In the genomic region with DNA sequence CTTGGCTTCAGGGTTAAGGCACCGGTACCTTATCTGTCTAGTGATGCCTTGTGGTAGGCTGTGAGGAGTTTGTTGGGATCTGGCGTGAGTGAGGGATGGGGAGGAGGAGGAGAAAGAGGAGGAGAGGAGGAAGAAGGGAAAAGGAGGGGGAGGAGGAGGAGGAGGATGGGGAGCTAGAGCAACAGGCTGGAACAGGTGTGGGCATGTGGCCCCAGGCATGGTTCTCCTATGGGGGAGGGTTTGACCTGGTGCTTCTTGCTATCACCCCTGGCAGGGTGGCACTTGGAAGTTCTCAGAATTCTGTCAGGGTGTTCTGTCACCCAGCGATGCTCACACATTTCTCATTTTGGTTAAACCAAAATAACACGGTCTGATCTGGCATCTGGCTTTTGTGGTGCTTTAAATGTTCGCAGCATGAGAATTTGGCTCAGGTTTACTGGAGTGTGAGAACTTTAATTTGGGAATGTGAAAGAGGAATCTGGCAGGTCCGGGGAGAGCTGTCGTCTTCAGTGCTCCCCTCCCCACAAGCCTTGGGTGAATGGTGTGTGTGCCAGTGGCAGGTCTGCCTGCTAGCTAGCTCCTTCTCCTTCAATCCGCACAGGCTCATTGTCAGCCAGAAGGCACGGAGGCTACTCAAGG, we compare ENCODE assay signal across 17 mouse cellular contexts. TPM values are rescaled to one million over a fixed set of nuclear protein-coding genes. Genes with fewer than 3 reads are reported as not detected.
DNase-seq lines count a peak whose midpoint lies in the region; TF ChIP-seq lines count a peak whose summit lies in the region.
"Had no signal": no experiment of that assay in that cellular context is flagged by ENCODE, and none has a peak within 500 bp of the region (broad histone marks: within the 10 kb centered on the region; RNA-seq: fewer than 3 reads in every experiment).

No protein-coding gene starts in this region.

- in situ Hi-C loops in ES-E14 (cut with MboI; ENCODE audit: low sequenced_read_pairs in 2 of 2, unreplicated experiment in 2 of 2) = no loop called here

- no peaks in the 10 kb centered on the region for H3K27me3 ChIP-seq in heart, adult 2 months (ENCODE audit: control insufficient read depth, insufficient read depth, low read length)
- H3K27me3 ChIP-seq in myocyte (ENCODE audit: control insufficient read depth, insufficient read depth, insufficient read length) = no peaks in the 10 kb centered on the region
- H3K27me3 ChIP-seq: midbrain, embryonic 15.5 days had no signal

- intact Hi-C loops in heart, adult 2 months (cut with DNase I) = loop anchor here (5.0 kb wide), 1 partner anchor 79 kb away; a partner anchor contains a TSS
- intact Hi-C loops in left cerebral cortex, postnatal 4 days (cut with DNase I) = loop anchor here (10.0 kb wide), 1 partner anchor 51 kb away; a partner anchor contains a TSS

- peak overlapping the region; percentile 22; the same call in 1 of the 2 replicates for H3K9ac ChIP-seq in heart, adult 2 months (ENCODE audit: low read depth, low read length)
- H3K9ac ChIP-seq in ES-E14 (ENCODE audit: insufficient read depth, low read depth, low read length, poor library complexity, severe bottlenecking) = peak overlapping the region; percentile 1; the same call in 1 of the 2 replicates
- H3K9ac ChIP-seq: liver, embryonic 14.5 days; lung, embryonic 14.5 days; midbrain, embryonic 15.5 days had no signal

- H3K9me3 ChIP-seq in ES-E14 (ENCODE audit: control insufficient read depth, insufficient read depth, low read depth, low read length) = no peaks in the 10 kb centered on the region
- H3K9me3 ChIP-seq: midbrain, embryonic 15.5 days had no signal

- no peak overlapping the region for H3K4me3 ChIP-seq in heart, adult 2 months
- H3K4me3 ChIP-seq in ES-E14 (ENCODE audit: insufficient read depth in 1 of 2, low read depth in 1 of 2, low read length in 2 of 2, poor library complexity in 1 of 2, severe bottlenecking in 1 of 2) (peak overlapping the region; percentile 18 to 33; a peak in 2 of 4 replicates), myocyte (no peak overlapping the region)
- H3K4me3 ChIP-seq: midbrain, embryonic 15.5 days had no signal

- H3K27ac ChIP-seq in heart, adult 2 months = peak overlapping the region; percentile 33
- no peak overlapping the region for H3K27ac ChIP-seq in ES-E14 (ENCODE audit: insufficient read depth, low read depth, low read length, poor library complexity, severe bottlenecking)
- H3K27ac ChIP-seq: hindbrain, postnatal 0 days; liver, embryonic 14.5 days; midbrain, embryonic 15.5 days had no signal

- no peaks in the 10 kb centered on the region for H3K36me3 ChIP-seq in heart, adult 2 months (ENCODE audit: control insufficient read depth, insufficient read depth, low read length)
- H3K36me3 ChIP-seq in ES-E14 (ENCODE audit: control insufficient read depth, insufficient read depth, low read length, poor library complexity, severe bottlenecking) (no peaks in the 10 kb centered on the region), myocyte (ENCODE audit: control insufficient read depth, insufficient read depth) (no peaks in the 10 kb centered on the region)

- H3K79me2 ChIP-seq in heart, adult 2 months (replicated peaks; ENCODE audit: control insufficient read depth, insufficient read depth, low read length) = no peaks in the 10 kb centered on the region
- no peaks in the 10 kb centered on the region for H3K79me2 ChIP-seq in myocyte (ENCODE audit: control insufficient read depth, insufficient read depth)

- no peak for DNase-seq in heart, adult 2 months
- no peak for DNase-seq in heart, adult 9 months (ENCODE audit: low spot score in 2 of 2)
- DNase-seq in left cerebral cortex, adult 9 months (ENCODE audit: low spot score in 2 of 2) = peak; percentile 59 to 66
- no peak for DNase-seq in left cerebral cortex, postnatal 4 days
- no peak for DNase-seq in ES-E14 (ENCODE audit: low read depth, low spot score)
- no peak for DNase-seq in thymus, adult 18-20 months
- DNase-seq: adrenal gland, postnatal 10 days; cerebellum, adult 8-10 months; gastrocnemius, postnatal 36 days; heart, postnatal 10 days; lung, embryonic 14.5 days; thymus, postnatal 25 days had no signal

- TF ChIP-seq POLR2A in heart, adult 2 months (IDR thresholded peaks at IDR 0.05; ENCODE audit: insufficient read depth, low read depth, low read length) = no peak
- no peak for TF ChIP-seq POLR2A in myocyte (IDR thresholded peaks at IDR 0.05; ENCODE audit: insufficient read length, low read depth)

- H3ac ChIP-seq in myocyte (ENCODE audit: control insufficient read depth, insufficient read length) = no peak overlapping the region

- WGBS in heart, adult 2 months = 60% methylated on average over 9 of the region's 9 CpGs

- no peak for TF ChIP-seq CTCF in heart, adult 2 months (IDR thresholded peaks at IDR 0.05)

- TF ChIP-seq EP300 in heart, adult 2 months (IDR thresholded peaks at IDR 0.05; ENCODE audit: insufficient read depth, low read depth, low read length) = no peak

- peaks cover 3% of the 10 kb centered on the region; the same call in 1 of the 2 replicates for H3K4me1 ChIP-seq in heart, adult 2 months (ENCODE audit: control insufficient read depth, insufficient read depth, low read length)
- H3K4me1 ChIP-seq in ES-E14 (ENCODE audit: control insufficient read depth in 2 of 2, insufficient read depth in 2 of 2, low read length in 2 of 2, poor library complexity in 1 of 2) = peaks cover 1 to 18% of the 10 kb centered on the region in 2 experiments; a peak in 1 of 4 replicates

- peak overlapping the region; percentile 55 for H3K4me2 ChIP-seq in myocyte (ENCODE audit: low read depth)
- H3K4me2 ChIP-seq: heart, embryonic 11.5 days; lung, embryonic 14.5 days; midbrain, embryonic 15.5 days had no signal

TF ChIP-seq in ES-E14, 5 proteins besides CTCF, POLR2A, EP300 and RAD21:
- TF ChIP-seq MAFK (IDR thresholded peaks at IDR 0.05; ENCODE audit: insufficient read depth, low read depth, low read length) = no peak
- no peak for TF ChIP-seq HCFC1 (IDR thresholded peaks at IDR 0.05; ENCODE audit: borderline replicate concordance, insufficient read depth, low read length)
- TF ChIP-seq CHD2 (IDR thresholded peaks at IDR 0.05; ENCODE audit: low read depth, low read length) = no peak
- TF ChIP-seq ZC3H11A (IDR thresholded peaks at IDR 0.05; ENCODE audit: borderline replicate concordance, low read depth, low read length) = no peak
- TF ChIP-seq ZNF384 (IDR thresholded peaks at IDR 0.05; ENCODE audit: low read depth, low read length) = no peak

TF ChIP-seq in myocyte, 11 proteins besides CTCF, POLR2A, EP300 and RAD21:
- TF ChIP-seq MYOG (IDR thresholded peaks at IDR 0.05; ENCODE audit: control insufficient read depth in 1 of 3, insufficient read depth in 1 of 3, insufficient read length in 2 of 3, low read depth in 2 of 3) (peak in 1 of 3 experiments; percentile 71), SRF (IDR thresholded peaks at IDR 0.05; ENCODE audit: control insufficient read depth, insufficient read length, low read depth) (no peak), MYOD1 (IDR thresholded peaks at IDR 0.05; ENCODE audit: control insufficient read depth in 1 of 3, insufficient read length in 2 of 3, low read depth in 2 of 3) (peak in 2 of 3 experiments; percentile 69 to 82), POLR2AphosphoS2 (IDR thresholded peaks at IDR 0.05; ENCODE audit: insufficient read length, low read depth) (no peak)
TF ChIP-seq in myocyte: peak in this region for 2.

RNA-seq across cellular contexts. Expression of a gene that starts 10.2 kb away (rescaled TPM):
- total RNA-seq in heart, adult 2 months (2021) = 100 to 1,000 TPM; 241 to 300 TPM
- polyA plus RNA-seq in heart, adult 2 months (2012; rRNA removed) = 182 and 222 TPM in 2 replicates
- 100 to 1,000 TPM; 143 to 144 TPM for total RNA-seq in left cerebral cortex, postnatal 4 days (2021)
- 7.9 and 16.0 TPM in 2 replicates for total RNA-seq in ES-E14 (2012; rRNA removed)
- 48.6 TPM for polyA plus RNA-seq in myocyte (2012; fragmentation: generic; extraction: Trizol)

RNA-seq across cellular contexts. Expression of a gene that starts 34.9 kb away (rescaled TPM):
- total RNA-seq in heart, adult 2 months (2021) = 1 to 10 TPM; 7.3 to 7.7 TPM
- 12.9 and 19.8 TPM in 2 replicates for polyA plus RNA-seq in heart, adult 2 months (2012; rRNA removed)
- total RNA-seq in left cerebral cortex, postnatal 4 days (2021) = 10 to 100 TPM; 28.0 to 33.7 TPM
- total RNA-seq in ES-E14 (2012; rRNA removed) = 26.8 and 41.8 TPM in 2 replicates
- 33.3 TPM for polyA plus RNA-seq in myocyte (2012; fragmentation: generic; extraction: Trizol)

RNA-seq across cellular contexts. Expression of a gene that starts 49.4 kb away (rescaled TPM):
- total RNA-seq in heart, adult 2 months (2021) = 1 to 10 TPM; 4.1 to 4.3 TPM
- polyA plus RNA-seq in heart, adult 2 months (2012; rRNA removed) = 17.0 and 20.4 TPM in 2 replicates
- 10 to 100 TPM; 42.4 to 42.8 TPM for total RNA-seq in left cerebral cortex, postnatal 4 days (2021)
- 0.80 and 1.6 TPM in 2 replicates for total RNA-seq in ES-E14 (2012; rRNA removed)
- 4.7 TPM for polyA plus RNA-seq in myocyte (2012; fragmentation: generic; extraction: Trizol)

RNA-seq across cellular contexts. Expression of a gene that starts 50.0 kb away (rescaled TPM):
- 100 to 1,000 TPM; 117 to 131 TPM for total RNA-seq in heart, adult 2 months (2021)
- 87.8 and 119 TPM in 2 replicates for polyA plus RNA-seq in heart, adult 2 months (2012; rRNA removed)
- total RNA-seq in left cerebral cortex, postnatal 4 days (2021) = 10 to 100 TPM; 39.3 to 46.6 TPM
- 45.0 and 52.2 TPM in 2 replicates for total RNA-seq in ES-E14 (2012; rRNA removed)
- polyA plus RNA-seq in myocyte (2012; fragmentation: generic; extraction: Trizol) = 148 TPM

Comparison
In these comparisons a context has a peak if more than half of its experiments do, and no peak if none do; other contexts are left out.
1. DNase-seq: peak in left cerebral cortex, adult 9 months (2 of 2); none in heart, adult 2 months (0 of 2), heart, adult 9 months (0 of 2), left cerebral cortex, postnatal 4 days (single experiment), ES-E14 (single experiment) and thymus, adult 18-20 months (0 of 2).
2. H3K4me3 ChIP-seq: peak in ES-E14 (2 of 2); none in heart, adult 2 months (single experiment) and myocyte (single experiment).
3. RNA of a gene that starts 49.4 kb away (total RNA-seq): 42.4 to 42.8 TPM in left cerebral cortex, postnatal 4 days; 4.1 to 4.3 TPM in heart, adult 2 months and 0.80 to 1.6 TPM in ES-E14; every median in the first group is over 4 times any median in the second.